Mouse (Mus musculus) cerebellum, postnatal 25 days (tissue): ENCODE data around the gene 2510039O18Rik.

ENCODE experiments used
- DNase-seq, 2 experiments: peaks; one replicate each; pipeline ENCODE4 v3.0.0; 2021; ENCODE audit warnings: mixed read lengths in 2 of 2

Gene 2510039O18Rik

GRCm38 (mm10) chr4:147940576-147941044, at the start of gene 2510039O18Rik:
Gene 2510039O18Rik (plus strand): TSS chr4:147940895.
- peak; percentile 86 to 91 for DNase-seq

- peak in 1 of 2 experiments; percentile 31 for DNase-seq
Observed at GRCm38 (mm10) chr4:147895815-147896330, 44.8 kb upstream of the 2510039O18Rik start.

GRCm38 (mm10) chr4:147896411-147896810, 44.3 kb upstream of the 2510039O18Rik start:
- no peak for DNase-seq

- DNase-seq = peak; percentile 58 to 59
Observed at GRCm38 (mm10) chr4:147897348-147897747, 43.3 kb upstream of the 2510039O18Rik start.

- DNase-seq = no peak
Observed at GRCm38 (mm10) chr4:147900452-147900851, 40.2 kb upstream of the 2510039O18Rik start.

- DNase-seq = no peak
Observed at GRCm38 (mm10) chr4:147902906-147903500, 37.7 kb upstream of the 2510039O18Rik start.

- DNase-seq = no peak
Observed at GRCm38 (mm10) chr4:147903601-147904000, 37.1 kb upstream of the 2510039O18Rik start.

GRCm38 (mm10) chr4:147904313-147905089, 36.2 kb upstream of the 2510039O18Rik start, which contains the start of gene Mfn2:
Gene Mfn2 (minus strand): TSS chr4:147904704.
- DNase-seq = peak; percentile 93 to 94

- DNase-seq = peak in 1 of 2 experiments; percentile 29
Observed at GRCm38 (mm10) chr4:147905090-147905659, 35.5 kb upstream of the 2510039O18Rik start.

- no peak for DNase-seq
Observed at GRCm38 (mm10) chr4:147906230-147906629, 34.5 kb upstream of the 2510039O18Rik start.

- DNase-seq = no peak
Observed at GRCm38 (mm10) chr4:147909486-147909885, 31.2 kb upstream of the 2510039O18Rik start.

- peak; percentile 25 to 60 for DNase-seq
Observed at GRCm38 (mm10) chr4:147918459-147919121, 22.1 kb upstream of the 2510039O18Rik start.

GRCm38 (mm10) chr4:147920973-147921372, 19.7 kb upstream of the 2510039O18Rik start:
- no peak for DNase-seq

GRCm38 (mm10) chr4:147922341-147922740, 18.4 kb upstream of the 2510039O18Rik start:
- DNase-seq = no peak

GRCm38 (mm10) chr4:147927705-147928104, 13.0 kb upstream of the 2510039O18Rik start:
- DNase-seq = no peak

GRCm38 (mm10) chr4:147928136-147928535, 12.6 kb upstream of the 2510039O18Rik start:
- no peak for DNase-seq

GRCm38 (mm10) chr4:147928540-147928939, 12.2 kb upstream of the 2510039O18Rik start:
- no peak for DNase-seq

- no peak for DNase-seq
Observed at GRCm38 (mm10) chr4:147930946-147931345, 9.7 kb upstream of the 2510039O18Rik start.

- no peak for DNase-seq
Observed at GRCm38 (mm10) chr4:147934134-147934533, 6.6 kb upstream of the 2510039O18Rik start.

GRCm38 (mm10) chr4:147934611-147935010, 6.1 kb upstream of the 2510039O18Rik start:
- DNase-seq = no peak

GRCm38 (mm10) chr4:147935904-147936303, 4.8 kb upstream of the 2510039O18Rik start:
- no peak for DNase-seq

GRCm38 (mm10) chr4:147936331-147936954, 4.3 kb upstream of the 2510039O18Rik start, which contains the start of gene Plod1:
Gene Plod1 (minus strand): TSS chr4:147936767.
- peak; percentile 74 to 85 for DNase-seq
